Comparison of ENCODE assay signal across 16 mouse cellular contexts in genomic region chr6:53199474-53199873, GRCm38 (mm10).
"Had no signal": no experiment of that assay in that cellular context is flagged by ENCODE, and none has a peak within 500 bp of the region (broad histone marks: within the 10 kb centered on the region; RNA-seq: fewer than 3 reads in every experiment).

No protein-coding gene starts in this region.

- H3K27ac ChIP-seq: kidney, embryonic 15.5 days; limb, embryonic 15.5 days; liver, embryonic 12.5 days; midbrain, embryonic 12.5 days; neural tube, embryonic 13.5 days; stomach, embryonic 15.5 days had no signal

- H3K4me2 ChIP-seq: kidney, embryonic 15.5 days; limb, embryonic 15.5 days; liver, embryonic 12.5 days; lung, embryonic 14.5 days; midbrain, embryonic 12.5 days; neural tube, embryonic 13.5 days; stomach, embryonic 15.5 days had no signal

- DNase-seq: kidney, adult 2 months; kidney, postnatal 14 days; layer of hippocampus, postnatal 36 days; lung, embryonic 14.5 days; lung, postnatal 10 days; lung, postnatal 4 days; retina, postnatal 1 day; right cerebral cortex, postnatal 4 days; thymus, adult 2 months; thymus, postnatal 36 days had no signal

- H3K27me3 ChIP-seq: kidney, embryonic 15.5 days; limb, embryonic 15.5 days; midbrain, embryonic 12.5 days; neural tube, embryonic 13.5 days; stomach, embryonic 15.5 days had no signal

- H3K4me1 ChIP-seq: liver, embryonic 12.5 days had no signal

- H3K4me3 ChIP-seq: kidney, embryonic 15.5 days; limb, embryonic 15.5 days; liver, embryonic 12.5 days; midbrain, embryonic 12.5 days; neural tube, embryonic 13.5 days; stomach, embryonic 15.5 days had no signal

- ATAC-seq: liver, embryonic 12.5 days had no signal

- H3K9ac ChIP-seq: kidney, embryonic 15.5 days; limb, embryonic 15.5 days; liver, embryonic 12.5 days; lung, embryonic 14.5 days; midbrain, embryonic 12.5 days; neural tube, embryonic 13.5 days; stomach, embryonic 15.5 days had no signal

- H3K9me3 ChIP-seq: kidney, embryonic 15.5 days; limb, embryonic 15.5 days; liver, embryonic 12.5 days; midbrain, embryonic 12.5 days; neural tube, embryonic 13.5 days; stomach, embryonic 15.5 days had no signal

- H3K36me3 ChIP-seq: kidney, embryonic 15.5 days; limb, embryonic 15.5 days; liver, embryonic 12.5 days; midbrain, embryonic 12.5 days; neural tube, embryonic 13.5 days; stomach, embryonic 15.5 days had no signal
